Mouse (Mus musculus) megakaryocyte, embryonic 14.5 days (primary cell): Measurements from ENCODE around the gene Pde7b.

Experiments
- FLI1 ChIP-seq: IDR thresholded peaks from 2 replicates; pipeline ENCODE4 v1.6.1; 2012; ENCODE audit warnings: low read length, inconsistent platforms, mixed read lengths
- GATA1 ChIP-seq: IDR thresholded peaks from 3 replicates; pipeline ENCODE4 v1.6.1; 2012; ENCODE audit warnings: mixed read lengths, low read length, inconsistent platforms, borderline replicate concordance

GRCm38 (mm10) chr10:20473505-20473904 is 251.4 kb downstream of the Pde7b start:
- no peak for TF ChIP-seq GATA1
- TF ChIP-seq FLI1 = no peak
